33 mouse cellular contexts compared by ENCODE assay signal in the genomic region with DNA sequence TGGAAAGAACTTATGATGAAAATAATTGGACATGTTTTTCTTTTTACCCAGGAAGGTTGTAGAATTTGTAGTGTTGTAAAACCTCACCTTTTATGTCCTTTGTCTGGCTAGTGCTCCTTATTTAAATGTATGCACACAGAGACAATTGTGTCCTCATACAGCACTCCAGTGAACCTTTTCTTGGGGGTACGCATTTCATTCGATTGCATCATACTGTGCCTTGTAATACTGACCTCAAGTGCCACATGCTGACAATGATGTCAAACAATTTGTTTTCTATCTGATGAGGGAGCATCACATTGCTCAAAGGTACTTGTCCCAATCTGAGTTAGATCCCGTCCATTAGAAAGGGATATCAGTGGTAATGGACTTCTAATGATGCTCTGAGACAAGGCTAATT.
"Had no signal": no experiment of that assay in that cellular context is flagged by ENCODE, and none has a peak within 500 bp of the region (broad histone marks: within the 10 kb centered on the region; RNA-seq: fewer than 3 reads in every experiment).

No protein-coding gene starts in this region.

- ATAC-seq: inflammation-experienced regulatory T-cells, adult 6 months; intestine, embryonic 15.5 days; intestine, embryonic 16.5 days; intestine, postnatal 0 days had no signal

- H3K27ac ChIP-seq: heart, embryonic 10.5 days; heart, embryonic 13.5 days; heart, embryonic 15.5 days; hindbrain, embryonic 10.5 days; hindbrain, embryonic 12.5 days; hindbrain, embryonic 13.5 days; hindbrain, embryonic 15.5 days; hindbrain, postnatal 0 days; intestine, embryonic 15.5 days; kidney, embryonic 15.5 days; kidney, postnatal 0 days; layer of hippocampus, adult 2 months had no signal

- H3K36me3 ChIP-seq: heart, embryonic 10.5 days; heart, embryonic 12.5 days; heart, embryonic 13.5 days; heart, embryonic 15.5 days; hindbrain, embryonic 10.5 days; hindbrain, embryonic 12.5 days; hindbrain, embryonic 13.5 days; hindbrain, embryonic 15.5 days; intestine, embryonic 15.5 days; kidney, embryonic 15.5 days had no signal

- H3K4me3 ChIP-seq: heart, embryonic 10.5 days; heart, embryonic 12.5 days; heart, embryonic 13.5 days; heart, embryonic 15.5 days; hindbrain, embryonic 10.5 days; hindbrain, embryonic 12.5 days; hindbrain, embryonic 13.5 days; hindbrain, embryonic 15.5 days; intestine, embryonic 15.5 days; kidney, embryonic 15.5 days; layer of hippocampus, adult 2 months had no signal

- H3K27me3 ChIP-seq: heart, embryonic 12.5 days; heart, embryonic 13.5 days; heart, embryonic 15.5 days; hindbrain, embryonic 12.5 days; hindbrain, embryonic 13.5 days; hindbrain, embryonic 15.5 days; intestine, embryonic 15.5 days; kidney, embryonic 15.5 days had no signal

- H3K4me2 ChIP-seq: heart, embryonic 11.5 days; heart, embryonic 12.5 days; heart, embryonic 13.5 days; heart, embryonic 15.5 days; hindbrain, embryonic 12.5 days; hindbrain, embryonic 13.5 days; hindbrain, embryonic 15.5 days; intestine, embryonic 15.5 days; kidney, embryonic 15.5 days had no signal

- H3K4me1 ChIP-seq: heart, embryonic 10.5 days; heart, embryonic 12.5 days; heart, embryonic 13.5 days; heart, embryonic 15.5 days; hindbrain, embryonic 10.5 days; hindbrain, embryonic 12.5 days; hindbrain, embryonic 13.5 days; intestine, embryonic 15.5 days; kidney, embryonic 15.5 days had no signal

- H3K9ac ChIP-seq: heart, embryonic 12.5 days; heart, embryonic 13.5 days; heart, embryonic 15.5 days; hindbrain, embryonic 12.5 days; hindbrain, embryonic 13.5 days; hindbrain, embryonic 15.5 days; intestine, embryonic 15.5 days; kidney, embryonic 15.5 days had no signal

- DNase-seq: heart, postnatal 10 days; heart, postnatal 14 days; heart, postnatal 36 days; heart, postnatal 4 days; kidney, adult 11 months; kidney, adult 18-20 months; kidney, adult 2 months; kidney, adult 8-10 months; kidney, adult 9 months; kidney, postnatal 10 days; kidney, postnatal 14 days; kidney, postnatal 25 days; kidney, postnatal 36 days; kidney, postnatal 4 days; layer of hippocampus, adult 9-11 months; layer of hippocampus, postnatal 36 days had no signal

- H3K9me3 ChIP-seq: heart, embryonic 10.5 days; heart, embryonic 12.5 days; heart, embryonic 13.5 days; heart, embryonic 15.5 days; hindbrain, embryonic 10.5 days; hindbrain, embryonic 12.5 days; hindbrain, embryonic 13.5 days; hindbrain, embryonic 15.5 days; intestine, embryonic 15.5 days; kidney, embryonic 15.5 days had no signal
